In the genomic region with DNA sequence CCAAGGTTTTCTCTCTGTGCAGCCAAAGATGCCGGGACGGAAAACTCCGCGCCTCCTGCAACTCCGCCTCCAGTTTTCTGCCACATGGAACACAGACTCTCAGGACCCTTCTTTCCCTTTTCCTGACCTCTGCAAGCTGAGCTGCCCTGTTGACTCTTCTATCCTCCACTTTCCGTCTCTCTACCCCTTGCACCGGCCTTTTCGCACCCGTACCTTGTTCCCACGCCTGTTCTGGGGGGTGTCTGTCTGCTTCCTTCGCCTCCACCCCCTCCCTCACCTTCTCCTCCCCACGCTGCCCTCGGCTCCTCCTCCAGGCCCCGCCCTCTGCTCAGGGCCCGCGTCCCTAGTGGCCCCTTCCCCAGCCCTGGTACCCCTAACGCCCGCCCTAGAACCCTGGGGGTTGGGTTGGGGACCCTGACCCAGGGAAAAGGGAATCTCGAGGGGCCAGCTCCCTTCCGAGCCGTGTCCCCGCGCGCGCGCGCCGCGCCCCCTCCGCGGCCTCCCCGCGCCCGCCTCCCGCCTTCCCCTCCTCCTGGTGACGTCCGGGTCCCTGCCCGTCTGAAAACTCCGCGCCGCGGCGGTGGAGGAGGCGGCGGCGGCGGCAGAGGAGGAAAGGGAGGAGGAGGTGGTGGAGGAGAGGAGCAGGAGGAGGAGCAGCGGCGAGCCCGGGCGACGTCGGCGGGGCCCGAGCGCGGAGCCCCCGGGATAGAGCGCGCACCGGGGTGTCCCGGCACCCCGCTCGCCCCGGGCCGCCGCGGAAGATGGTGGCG, we compare ENCODE assay signal across 8 mouse cellular contexts. TPM values are rescaled to one million over a fixed set of nuclear protein-coding genes. Genes with fewer than 3 reads are reported as not detected.
DNase-seq lines count a peak whose midpoint lies in the region; ATAC-seq and TF ChIP-seq lines count a peak whose summit lies in the region.

A gene (plus strand): TSS at position 562 of the 770 bp plus-strand sequence.

- peaks cover 24% of the 10 kb centered on the region for H3K4me1 ChIP-seq in hindbrain, embryonic 15.5 days (replicated peaks)

- peak within 1 kb of the TSS; percentile 87 for H3K9ac ChIP-seq in hindbrain, embryonic 15.5 days

- no peaks in the 10 kb centered on the region for H3K27me3 ChIP-seq in hindbrain, embryonic 15.5 days

- under 1% methylated on average over 57 of the region's 69 CpGs for WGBS in hindbrain, embryonic 15.5 days
- under 1% methylated on average over 68 of the region's 69 CpGs for WGBS in macrophage (ENCODE audit: missing documents)

- H3K27ac ChIP-seq in hindbrain, embryonic 15.5 days (replicated peaks), result peak within 1 kb of the TSS; percentile 84
- H3K27ac ChIP-seq in left cerebral cortex, adult 2 months, result peak within 1 kb of the TSS; percentile 88
- H3K27ac ChIP-seq in macrophage, result no peak within 1 kb of the TSS

- H3K9me3 ChIP-seq in hindbrain, embryonic 15.5 days, result no peaks in the 10 kb centered on the region

- intact Hi-C loops in left cerebral cortex, adult 2 months (cut with DNase I), result loop anchor here (1.0 to 5.0 kb wide), 8 partner anchors 57 to 735 kb away; no protein-coding TSS in a partner anchor

- no peaks in the 10 kb centered on the region for H3K36me3 ChIP-seq in hindbrain, embryonic 15.5 days
- H3K36me3 ChIP-seq in macrophage (ENCODE audit: inconsistent target), result no peaks in the 10 kb centered on the region

- ATAC-seq in hindbrain, embryonic 15.5 days (ENCODE audit: low FRiP score, low read depth), result peak; percentile 88

- no peak for TF ChIP-seq CTCF in left cerebral cortex, adult 2 months (IDR thresholded peaks at IDR 0.05)

- H3K4me3 ChIP-seq in hindbrain, embryonic 15.5 days, result peak within 1 kb of the TSS; percentile 86
- peak within 1 kb of the TSS; percentile 91 for H3K4me3 ChIP-seq in left cerebral cortex, adult 2 months
- peak within 1 kb of the TSS; percentile 38 for H3K4me3 ChIP-seq in macrophage (ENCODE audit: inconsistent target)

- peak within 1 kb of the TSS; percentile 73 for H3K4me2 ChIP-seq in hindbrain, embryonic 15.5 days

- peaks cover 41% of the 10 kb centered on the region; the same call in 1 of the 2 replicates for H3K79me2 ChIP-seq in macrophage (ENCODE audit: inconsistent target)

- peak; percentile 87 for DNase-seq in Muller cell, postnatal 12 days (ENCODE audit: inconsistent ontology term)
- peak; percentile 74 to 76 for DNase-seq in cerebellum, postnatal 14 days
- peak; percentile 80 for DNase-seq in gastrocnemius, adult 18-20 months (ENCODE audit: low spot score)
- peak; percentile 83 to 84 for DNase-seq in left cerebral cortex, adult 2 months (ENCODE audit: extremely low spot score in 1 of 2, low spot score in 2 of 2)
- peak; percentile 72 for DNase-seq in retina, postnatal 7 days (ENCODE audit: low read depth, low spot score)
- DNase-seq in urinary bladder, adult 18-20 months (ENCODE audit: low spot score in 2 of 2), result peak; percentile 68 to 79

RNA-seq across cellular contexts. Expression of the gene that starts here (rescaled TPM):
- total RNA-seq in gastrocnemius, adult 18-20 months (2021), result 1 to 10 TPM; 8.2 to 9.3 TPM
- 3.5 and 4.0 TPM in 2 replicates for polyA plus RNA-seq in hindbrain, embryonic 15.5 days (2015; fragmentation: Nextera tagmentation; extraction: Ambion mirVana)
- total RNA-seq in left cerebral cortex, adult 2 months (2021), result 10 to 100 TPM; 51.7 to 60.5 TPM
- 10 to 100 TPM in 12 of 26 experiments, 1 to 10 TPM in 14; 1.8 to 48.9 (median 7.7) TPM for total RNA-seq in macrophage (2018; cell fraction: chromatin; rRNA removed)
- 10 to 100 TPM in 12 of 26 experiments, 1 to 10 TPM in 13, under 1 TPM in 1; 0.91 to 15.3 (median 5.2) TPM for total RNA-seq in macrophage (2018; cell fraction: cytosol; rRNA removed)
- 10 to 100 TPM in 12 of 26 experiments, 1 to 10 TPM in 14; 2.7 to 37.4 (median 6.5) TPM for total RNA-seq in macrophage (2018; cell fraction: nucleus; rRNA removed)
- 3.5 to 7.9 TPM (median 5.9 TPM) in 3 replicates for polyA plus RNA-seq in macrophage (2018)

Comparison
In these comparisons a context has a peak if more than half of its experiments do, and no peak if none do; other contexts are left out.
1. RNA of the gene that starts here (total RNA-seq): 51.7 to 60.5 TPM in left cerebral cortex, adult 2 months; 8.2 to 9.3 TPM in gastrocnemius, adult 18-20 months; every median in the first group is over 4 times any median in the second.
2. H3K4me3 ChIP-seq: peak in every context shown above with its lines; median percentile 91 in left cerebral cortex, adult 2 months; 86 in hindbrain, embryonic 15.5 days; 38 in macrophage.
3. Peak in every context shown above with its lines, with median percentiles within 50 percentile points of each other: DNase-seq.